Mouse (Mus musculus) ES-Bruce4 (cell line): ENCODE measurements around the gene E4f1. TPM values are rescaled to one million over a fixed set of nuclear protein-coding genes. Genes with fewer than 3 reads are reported as not detected.

Source experiments
- H3K27ac ChIP-seq: 2 replicates; pipeline ENCODE4 v1.5.1; 2012; ENCODE audit warnings: low read length, inconsistent platforms; ENCODE audit not compliant: insufficient read depth
- H3K27me3 ChIP-seq: 2 replicates; pipeline ENCODE4 v1.6.1; 2012; ENCODE audit warnings: mild to moderate bottlenecking, low read length, inconsistent platforms; ENCODE audit not compliant: control insufficient read depth, poor library complexity, insufficient read depth, severe bottlenecking
- H3K36me3 ChIP-seq: 2 replicates; pipeline ENCODE4 v1.6.1; 2012; ENCODE audit warnings: inconsistent platforms, mild to moderate bottlenecking, low read length, moderate library complexity; ENCODE audit not compliant: control insufficient read depth, poor library complexity, insufficient read depth, severe bottlenecking
- H3K4me1 ChIP-seq: one replicate; pipeline ENCODE4 v1.8.1; 2011; ENCODE audit warnings: low read length; ENCODE audit not compliant: control insufficient read depth, insufficient read depth
- H3K4me3 ChIP-seq: 2 replicates; pipeline ENCODE4 v1.5.1; 2011; ENCODE audit warnings: low read depth, mild to moderate bottlenecking, low read length
- H3K9ac ChIP-seq: 2 replicates; pipeline ENCODE4 v1.6.1; 2012; ENCODE audit warnings: low read depth, mild to moderate bottlenecking, inconsistent platforms; ENCODE audit not compliant: poor library complexity, severe bottlenecking
- H3K9me3 ChIP-seq: replicated peaks from 2 replicates; pipeline ENCODE4 v1.6.1; 2012; ENCODE audit warnings: mild to moderate bottlenecking, low read length, inconsistent platforms; ENCODE audit not compliant: control insufficient read depth, poor library complexity, insufficient read depth, severe bottlenecking
- CTCF ChIP-seq: IDR thresholded peaks from one replicate; pipeline ENCODE4 v1.8.1; 2011; ENCODE audit warnings: low read depth, low read length
- EP300 ChIP-seq: IDR thresholded peaks from 2 replicates; pipeline ENCODE4 v1.6.1; 2011; ENCODE audit warnings: low read depth, low read length; ENCODE audit not compliant: insufficient read depth
- POLR2A ChIP-seq: IDR thresholded peaks from one replicate; pipeline ENCODE4 v1.8.1; 2011; ENCODE audit warnings: low read length; ENCODE audit not compliant: insufficient read depth
- polyA plus RNA-seq: library from polyadenylated mRNA; stranded (reverse); fragments of >200 nt; gene quantifications from 2 replicates; pipeline ENCODE4 v1.2.4, GENCODE M21; 2011; ENCODE audit warnings: low read depth; ENCODE audit not compliant: missing spikeins, insufficient read depth, insufficient read length

Gene E4f1
- 13.0 and 15.3 TPM in 2 replicates for polyA plus RNA-seq

DNA sequence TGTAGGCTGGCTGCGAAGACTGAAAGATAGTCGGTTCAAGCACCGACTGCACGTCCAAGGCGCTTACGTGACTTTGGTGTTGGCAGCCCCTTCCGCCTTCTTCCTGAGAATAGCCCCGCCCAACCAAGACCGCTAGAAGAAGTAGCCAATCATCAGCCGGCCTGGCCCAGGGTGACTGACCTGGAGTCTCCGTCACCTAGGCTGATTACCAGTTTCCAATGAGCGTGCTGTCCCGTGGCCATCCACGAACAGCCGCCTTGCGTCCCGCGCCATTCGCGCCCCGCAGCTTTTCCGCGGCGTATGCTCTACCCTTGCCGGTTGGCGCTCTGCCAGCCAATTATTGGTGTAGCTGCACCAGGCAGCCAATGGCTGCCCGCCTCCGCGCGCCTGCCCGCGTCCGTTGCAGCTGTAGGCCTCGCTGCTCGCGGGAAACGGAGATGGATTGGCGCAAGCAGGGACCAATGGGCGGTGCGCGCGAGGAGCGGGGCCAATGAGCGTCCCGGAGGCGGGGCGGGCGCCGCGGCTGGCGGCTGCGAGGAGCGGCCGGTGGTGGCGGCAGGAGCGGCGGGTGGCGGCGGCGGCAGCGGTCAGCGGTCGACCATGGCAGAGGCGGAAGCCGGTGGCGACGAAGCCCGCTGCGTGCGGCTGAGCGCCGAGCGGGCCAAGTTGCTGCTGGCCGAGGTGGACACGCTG, at the start of gene E4f1, which contains the start of gene Pgp:
TSS of gene E4f1 (minus strand) at position 404 of the 693 bp plus-strand sequence.
TSS of gene Pgp (plus strand) at position 483 of the 693 bp plus-strand sequence.
- Histone ChIP-seq H3K4me3 (peak within 1 kb of the TSS; percentile 93), H3K36me3 (peaks cover 3% of the 10 kb centered on the region; the same call in 1 of the 2 replicates), H3K9me3 (no peaks in the 10 kb centered on the region), H3K27me3 (no peaks in the 10 kb centered on the region), H3K27ac (peak within 1 kb of the TSS; percentile 47), H3K9ac (peak within 1 kb of the TSS; percentile 81), H3K4me1 (peaks cover 1% of the 10 kb centered on the region)
- peak; percentile 54 for TF ChIP-seq POLR2A
- no peak for TF ChIP-seq EP300

DNA sequence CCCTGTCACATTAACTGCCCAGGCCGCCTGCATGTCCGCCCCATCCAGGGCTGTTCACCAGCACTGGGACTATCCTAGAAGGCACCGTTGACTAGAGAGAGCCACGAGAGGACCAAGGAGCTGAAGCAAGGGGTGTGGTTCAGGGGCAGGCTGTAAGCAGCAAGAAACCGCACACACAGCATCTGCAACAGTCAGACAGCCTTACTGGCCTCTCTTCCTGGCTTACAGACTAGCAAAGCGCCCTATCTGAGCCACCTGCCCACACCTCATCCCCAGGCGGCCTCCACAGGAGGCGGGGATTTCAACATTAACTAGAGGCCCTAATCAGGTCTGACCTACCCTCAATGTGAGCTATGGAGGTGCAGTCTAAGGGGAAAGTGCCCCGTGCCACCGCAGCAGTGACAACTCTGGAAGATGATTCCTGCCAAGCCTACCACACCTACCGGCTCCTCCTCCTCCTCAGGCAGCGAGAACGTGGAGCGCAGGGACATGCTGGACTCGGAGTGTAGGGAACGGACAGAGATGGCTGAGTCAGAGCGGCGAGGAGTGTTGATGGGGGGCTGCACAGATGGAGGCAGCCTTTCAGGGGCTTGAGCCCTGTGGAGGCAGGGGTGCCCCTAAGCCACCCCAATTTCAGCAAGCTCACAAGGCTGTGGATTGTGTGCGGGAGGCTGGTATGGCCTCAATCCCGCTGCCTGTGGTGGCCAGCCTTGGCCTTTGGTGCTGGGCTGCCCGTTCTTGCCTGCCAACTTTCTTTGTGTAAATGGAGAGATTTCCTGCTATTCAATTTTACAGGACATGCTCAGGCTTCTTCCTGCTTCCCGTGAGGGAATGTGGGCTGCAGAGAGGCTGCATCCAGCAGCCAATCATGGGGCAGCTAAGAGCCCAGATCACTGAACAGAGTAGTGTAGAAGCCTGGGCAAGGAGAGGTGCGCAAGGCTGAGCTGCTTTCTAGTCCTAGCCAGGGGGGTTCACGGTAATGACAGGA, 44.5 kb upstream of the E4f1 start:
- H3K27ac ChIP-seq = no peak overlapping the region
- H3K27me3 ChIP-seq = no peaks in the 10 kb centered on the region
- TF ChIP-seq POLR2A (no peak), CTCF (no peak), EP300 (no peak)
- no peak overlapping the region for H3K9ac ChIP-seq
- peaks cover 16% of the 10 kb centered on the region for H3K36me3 ChIP-seq
- no peak overlapping the region for H3K4me3 ChIP-seq
- no peaks in the 10 kb centered on the region for H3K4me1 ChIP-seq
- H3K9me3 ChIP-seq = no peaks in the 10 kb centered on the region

DNA sequence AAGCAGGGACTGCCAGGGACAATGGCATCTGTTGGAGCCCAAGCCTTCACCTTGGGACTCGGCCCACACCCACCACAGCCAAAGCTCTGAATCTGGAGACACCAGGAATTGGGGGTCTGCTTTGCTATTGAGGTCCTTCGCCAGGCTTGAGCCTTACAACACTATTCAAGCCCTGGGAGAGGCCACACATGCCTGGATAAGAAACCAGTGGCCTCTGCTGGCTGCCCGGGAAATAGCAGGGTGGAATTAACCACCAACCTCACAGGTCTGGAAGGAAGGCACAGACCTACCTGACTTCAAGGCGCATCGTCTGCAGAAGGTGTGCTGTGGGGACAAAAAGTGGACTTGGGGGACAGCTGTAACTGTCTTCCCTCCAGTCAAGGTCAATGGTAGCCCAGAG, 43.5 kb upstream of the E4f1 start:
- H3K4me1 ChIP-seq = no peaks in the 10 kb centered on the region
- peaks cover 21% of the 10 kb centered on the region for H3K36me3 ChIP-seq

DNA sequence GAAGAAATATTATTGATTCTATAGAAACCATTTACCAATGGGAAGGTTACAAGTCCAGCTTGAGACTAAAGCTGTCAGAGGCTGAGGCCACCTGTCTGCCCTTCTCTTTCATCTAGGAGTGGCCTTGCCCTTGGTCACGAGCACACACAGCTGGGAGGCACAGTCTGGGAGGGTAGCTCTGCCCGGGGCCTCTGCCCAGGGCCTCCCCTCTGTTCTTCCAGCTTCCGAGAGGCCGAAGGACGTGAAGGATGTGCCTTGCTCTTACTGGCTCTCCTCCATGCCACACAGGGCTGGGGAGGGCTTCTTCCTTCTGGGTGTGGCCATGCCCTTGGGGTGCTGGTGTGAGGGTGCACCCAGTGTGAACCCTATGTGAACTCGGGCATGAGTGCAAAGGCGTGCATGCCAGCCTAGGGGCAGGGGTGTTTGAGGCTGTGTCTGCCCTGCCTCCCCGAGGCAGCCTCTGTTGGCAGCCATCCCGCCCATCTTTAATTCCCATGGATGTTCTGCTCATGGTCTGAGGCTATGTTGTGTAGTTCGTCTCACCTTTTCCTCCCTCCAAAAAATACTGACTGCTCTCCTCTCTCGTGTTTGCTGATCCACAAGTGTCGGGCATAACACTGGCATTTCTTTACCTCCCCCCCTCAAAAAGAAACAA, 37.8 kb upstream of the E4f1 start:
- peaks cover 16% of the 10 kb centered on the region for H3K36me3 ChIP-seq
- no peak for TF ChIP-seq POLR2A
- TF ChIP-seq EP300 = no peak
- TF ChIP-seq CTCF = no peak

More for the DNA sequence above, 43.5 kb upstream of the E4f1 start:
- no peak overlapping the region for H3K4me3 ChIP-seq
- no peak for TF ChIP-seq EP300
- no peak for TF ChIP-seq POLR2A
- peak; percentile 68 for TF ChIP-seq CTCF
- no peak overlapping the region for H3K27ac ChIP-seq
- no peak overlapping the region for H3K9ac ChIP-seq
- H3K9me3 ChIP-seq = no peaks in the 10 kb centered on the region
- no peaks in the 10 kb centered on the region for H3K27me3 ChIP-seq

DNA sequence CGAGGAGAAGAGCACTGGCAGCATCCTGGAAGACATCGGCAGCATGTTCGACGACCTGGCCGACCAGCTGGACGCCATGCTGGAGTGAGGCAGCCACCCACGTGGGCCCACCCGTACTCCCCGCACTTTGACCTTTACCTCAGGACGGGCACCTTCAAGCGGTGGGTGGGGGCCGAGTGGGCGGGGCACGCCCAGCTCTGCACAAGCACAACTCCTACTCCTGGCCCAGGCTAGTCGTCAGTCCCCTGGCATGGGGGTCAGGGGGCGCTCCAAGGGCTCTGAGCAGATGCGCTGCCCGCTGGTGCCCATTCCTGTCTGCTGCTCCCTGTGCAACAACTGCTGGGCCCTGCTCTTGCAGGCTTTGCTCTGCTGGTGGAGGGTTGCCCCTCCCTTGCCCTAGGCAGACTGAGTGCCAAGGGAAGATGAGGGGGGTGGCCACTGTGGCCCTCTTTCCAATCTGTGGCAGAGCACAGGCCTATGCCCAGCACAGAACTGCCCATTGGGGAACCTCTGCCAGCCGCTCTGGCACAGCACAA, 37.1 kb upstream of the E4f1 start:
- Histone ChIP-seq H3K27me3 (no peaks in the 10 kb centered on the region), H3K27ac (no peak overlapping the region), H3K4me1 (peaks cover 2% of the 10 kb centered on the region), H3K9me3 (no peaks in the 10 kb centered on the region), H3K36me3 (peaks cover 16% of the 10 kb centered on the region), H3K4me3 (peak overlapping the region; percentile 18), H3K9ac (no peak overlapping the region)
- no peak for TF ChIP-seq EP300
- TF ChIP-seq CTCF = no peak
- no peak for TF ChIP-seq POLR2A

More for the DNA sequence above, 37.8 kb upstream of the E4f1 start:
- Histone ChIP-seq H3K9me3 (no peaks in the 10 kb centered on the region), H3K27ac (no peak overlapping the region), H3K4me3 (no peak overlapping the region), H3K4me1 (peaks cover 2% of the 10 kb centered on the region), H3K27me3 (no peaks in the 10 kb centered on the region), H3K9ac (no peak overlapping the region)
